Mouse (Mus musculus) c-Kit-negative CD71-positive TER-119-positive erythroid progenitor cells, embryonic 14.5 days (primary cell): ENCODE measurements around the gene Adamtsl3.

Experiments used
- DNase-seq: peaks from one replicate; pipeline ENCODE4 v3.0.0-alpha.2; 2013; ENCODE audit warnings: low read depth, low spot score

Adamtsl3 gene

GRCm38 (mm10) chr7:82335211-82336121 is at the start of gene Adamtsl3:
Adamtsl3 (plus strand) TSS chr7:82335694.
- no peak for DNase-seq

- no peak for DNase-seq
Measured at GRCm38 (mm10) chr7:82287242-82287641, 48.3 kb upstream of the Adamtsl3 start.

GRCm38 (mm10) chr7:82293441-82293840 is 42.1 kb upstream of the Adamtsl3 start:
- no peak for DNase-seq

GRCm38 (mm10) chr7:82294083-82294482 is 41.4 kb upstream of the Adamtsl3 start:
- DNase-seq, result no peak

GRCm38 (mm10) chr7:82294611-82295010 is 40.9 kb upstream of the Adamtsl3 start:
- no peak for DNase-seq

GRCm38 (mm10) chr7:82308398-82308797 is 27.1 kb upstream of the Adamtsl3 start:
- no peak for DNase-seq

- DNase-seq, result no peak
Measured at GRCm38 (mm10) chr7:82318515-82318914, 17.0 kb upstream of the Adamtsl3 start.

- DNase-seq, result no peak
Measured at GRCm38 (mm10) chr7:82326616-82327015, 8.9 kb upstream of the Adamtsl3 start.

- DNase-seq, result no peak
Measured at GRCm38 (mm10) chr7:82327201-82327600, 8.3 kb upstream of the Adamtsl3 start.

- DNase-seq, result no peak
Measured at GRCm38 (mm10) chr7:82327881-82328280, 7.6 kb upstream of the Adamtsl3 start.

- DNase-seq, result no peak
Measured at GRCm38 (mm10) chr7:82329831-82330230, 5.7 kb upstream of the Adamtsl3 start.

GRCm38 (mm10) chr7:82330860-82331259 is 4.6 kb upstream of the Adamtsl3 start:
- no peak for DNase-seq

GRCm38 (mm10) chr7:82334000-82334399 is 1.5 kb upstream of the Adamtsl3 start:
- no peak for DNase-seq

GRCm38 (mm10) chr7:82336132-82336531 is 638 bp downstream of the Adamtsl3 start:
- DNase-seq, result no peak

- no peak for DNase-seq
Measured at GRCm38 (mm10) chr7:82338121-82338520, 2.6 kb downstream of the Adamtsl3 start.

GRCm38 (mm10) chr7:82338532-82338931 is 3.0 kb downstream of the Adamtsl3 start:
- DNase-seq, result no peak

- no peak for DNase-seq
Measured at GRCm38 (mm10) chr7:82339214-82339613, 3.7 kb downstream of the Adamtsl3 start.

GRCm38 (mm10) chr7:82341476-82341875 is 6.0 kb downstream of the Adamtsl3 start:
- DNase-seq, result no peak

GRCm38 (mm10) chr7:82346706-82347105 is 11.2 kb downstream of the Adamtsl3 start:
- DNase-seq, result no peak

GRCm38 (mm10) chr7:82349796-82350195 is 14.3 kb downstream of the Adamtsl3 start:
- no peak for DNase-seq

- no peak for DNase-seq
Measured at GRCm38 (mm10) chr7:82350421-82350820, 14.9 kb downstream of the Adamtsl3 start.

GRCm38 (mm10) chr7:82359146-82359545 is 23.7 kb downstream of the Adamtsl3 start:
- DNase-seq, result no peak

- DNase-seq, result no peak
Measured at GRCm38 (mm10) chr7:82359674-82360073, 24.2 kb downstream of the Adamtsl3 start.
